Mouse (Mus musculus) v-Abl transformed pro-B cells (cell line): ENCODE results near the gene Med16.

Experiments
- in situ Hi-C, 2 experiments: fragments of 400-800 bp; cut with MboI; formaldehyde crosslinking; loops; one replicate each; pipeline ENCODE4 v1.15.1; 2025; ENCODE audit not compliant: unreplicated experiment in 2 of 2

Gene Med16

GRCm38 (mm10) chr10:79864351-79865188 lies 44.2 kb downstream of the Med16 start:
- in situ Hi-C loops, result no loop called here

GRCm38 (mm10) chr10:79862925-79863324 lies 45.8 kb downstream of the Med16 start:
- in situ Hi-C loops, result no loop called here

GRCm38 (mm10) chr10:79862049-79862788 lies 46.5 kb downstream of the Med16 start:
- in situ Hi-C loops, result no loop called here

GRCm38 (mm10) chr10:79861230-79862048 lies 47.3 kb downstream of the Med16 start:
- in situ Hi-C loops, result no loop called here

- in situ Hi-C loops, result no loop called here
Measured at GRCm38 (mm10) chr10:79860079-79860911, 48.4 kb downstream of the Med16 start.

- in situ Hi-C loops, result loop anchor here in 1 of 2 experiments (10.0 kb wide), 1 partner anchor 286 kb away; the partner anchor contains the start of genes Cbarp and Midn
Measured at GRCm38 (mm10) chr10:79859116-79859515, 49.6 kb downstream of the Med16 start.

GRCm38 (mm10) chr10:79858416-79859074 lies 50.2 kb downstream of the Med16 start:
- in situ Hi-C loops, result loop anchor here in 1 of 2 experiments (10.0 kb wide), 1 partner anchor 286 kb away; the partner anchor contains the start of genes Cbarp and Midn

- in situ Hi-C loops, result loop anchor here in 1 of 2 experiments (10.0 kb wide), 1 partner anchor 287 kb away; the partner anchor contains the start of genes Cbarp and Midn
Measured at GRCm38 (mm10) chr10:79857894-79858293, 50.8 kb downstream of the Med16 start.

- in situ Hi-C loops, result loop anchor here in 1 of 2 experiments (10.0 kb wide), 1 partner anchor 287 kb away; the partner anchor contains the start of genes Cbarp and Midn
Measured at GRCm38 (mm10) chr10:79857452-79857811, 51.3 kb downstream of the Med16 start.

GRCm38 (mm10) chr10:79856704-79857451 lies 51.8 kb downstream of the Med16 start:
- in situ Hi-C loops, result loop anchor here in 1 of 2 experiments (10.0 kb wide), 1 partner anchor 288 kb away; the partner anchor contains the start of genes Cbarp and Midn

- in situ Hi-C loops, result loop anchor here in 1 of 2 experiments (10.0 kb wide), 1 partner anchor 289 kb away; the partner anchor contains the start of genes Cbarp and Midn
Measured at GRCm38 (mm10) chr10:79856280-79856679, 52.4 kb downstream of the Med16 start.

GRCm38 (mm10) chr10:79855558-79856184 lies 53.1 kb downstream of the Med16 start:
- in situ Hi-C loops, result loop anchor here in 1 of 2 experiments (10.0 kb wide), 1 partner anchor 289 kb away; the partner anchor contains the start of genes Cbarp and Midn

- in situ Hi-C loops, result loop anchor here in 1 of 2 experiments (10.0 kb wide), 1 partner anchor 290 kb away; the partner anchor contains the start of genes Cbarp and Midn
Measured at GRCm38 (mm10) chr10:79854801-79855541, 53.8 kb downstream of the Med16 start.

GRCm38 (mm10) chr10:79853860-79854795 lies 54.6 kb downstream of the Med16 start, which contains the start of gene Ptbp1:
Ptbp1 (plus strand) TSS chr10:79854427.
- in situ Hi-C loops, result loop anchor here in 1 of 2 experiments (10.0 kb wide), 1 partner anchor 291 kb away; the partner anchor contains the start of genes Cbarp and Midn

- in situ Hi-C loops, result loop anchor here in 1 of 2 experiments (10.0 kb wide), 1 partner anchor 291 kb away; the partner anchor contains the start of genes Cbarp and Midn
Measured at GRCm38 (mm10) chr10:79853392-79853791, 55.3 kb downstream of the Med16 start.
